Mouse (Mus musculus): ENCODE data around the gene Lancl3.
"Not testable (repeated sequence)": the region's sequence is repeated elsewhere in the genome, so short reads cannot be mapped to it uniquely, and the experiment has no call there.

Gene Lancl3

GRCm38 (mm10) chrX:9257831-9258230, 58.1 kb downstream of the Lancl3 start:
- DNase-seq (ENCODE audit: low read depth, low spot score), result no peak

- DNase-seq (ENCODE audit: low read depth, low spot score), result no peak
Observed at GRCm38 (mm10) chrX:9259267-9259666, 59.6 kb downstream of the Lancl3 start.

- no peak for DNase-seq (ENCODE audit: low read depth, low spot score)
Observed at GRCm38 (mm10) chrX:9271112-9271511, 71.4 kb downstream of the Lancl3 start.

DNA sequence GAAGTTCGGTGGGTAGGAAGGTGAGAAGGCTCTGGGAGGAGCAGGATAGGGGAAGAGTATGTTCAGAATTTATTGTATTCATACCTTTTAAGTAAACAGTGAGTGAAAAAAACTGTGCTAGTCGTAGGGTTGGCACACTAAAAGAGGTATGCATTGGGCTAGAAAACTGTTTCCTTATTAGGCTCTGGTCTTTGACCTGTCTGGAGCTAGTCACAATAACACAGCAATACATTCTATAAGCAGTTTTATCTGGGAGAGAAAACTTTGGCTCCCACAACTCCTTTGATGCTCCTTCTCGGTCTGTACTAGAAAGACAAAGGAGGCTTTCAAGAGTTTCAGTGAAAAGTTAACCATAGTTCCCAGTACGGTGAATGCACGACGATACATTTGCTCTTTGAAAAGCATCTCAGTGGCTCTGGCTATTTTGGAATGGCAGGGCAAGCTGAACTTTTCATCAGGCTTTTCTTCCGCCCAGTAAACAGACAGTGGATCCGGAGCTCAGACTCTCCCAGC, 72.3 kb downstream of the Lancl3 start:
- no peak for DNase-seq (ENCODE audit: low read depth, low spot score)

DNA sequence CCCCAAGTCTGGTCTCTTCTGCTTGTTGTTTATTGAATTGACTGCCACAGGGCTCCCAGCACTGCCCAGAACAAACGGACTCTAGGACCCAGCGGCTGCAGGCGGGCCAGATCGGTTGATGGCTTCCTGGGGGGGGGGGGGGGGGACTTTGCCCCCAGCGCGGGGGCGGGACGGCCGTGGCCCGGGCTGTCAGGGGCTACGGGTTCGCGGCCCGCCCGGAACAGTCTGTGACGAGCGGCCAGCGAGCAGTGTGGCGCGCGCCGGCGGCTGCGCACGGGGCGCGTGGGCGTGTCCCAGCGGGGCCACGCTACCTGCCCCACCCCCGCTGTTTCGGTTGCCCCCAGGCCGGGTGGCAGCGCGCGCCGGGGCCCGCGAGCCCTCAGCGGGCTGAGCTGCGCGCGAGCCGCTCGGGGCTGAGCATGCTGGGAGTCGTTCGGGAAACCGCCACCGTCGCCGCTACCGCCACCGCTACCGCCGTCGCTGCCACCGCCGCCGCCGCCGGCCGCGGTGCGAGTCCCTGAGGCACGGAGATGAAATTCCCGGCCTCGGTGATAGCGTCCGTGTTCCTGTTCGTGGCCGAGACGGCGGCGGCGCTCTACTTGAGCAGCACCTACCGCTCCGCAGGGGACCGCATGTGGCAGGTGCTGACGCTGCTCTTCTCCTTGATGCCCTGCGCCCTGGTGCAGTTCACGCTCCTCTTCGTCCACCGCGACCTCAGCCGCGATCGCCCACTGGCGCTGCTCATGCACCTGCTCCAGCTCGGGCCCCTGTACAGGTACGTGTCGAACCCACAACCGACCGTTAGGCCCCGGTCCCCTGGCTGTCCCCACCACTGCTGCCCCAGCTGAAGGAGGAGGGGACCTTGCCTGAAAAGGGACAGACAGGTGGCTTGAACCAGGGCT, 73.0 kb downstream of the Lancl3 start, which contains the start of gene Xk:
TSS of gene Xk (plus strand) at position 297 of the 902 bp plus-strand sequence.
- DNase-seq (ENCODE audit: low read depth, low spot score), result peak; percentile 45

DNA sequence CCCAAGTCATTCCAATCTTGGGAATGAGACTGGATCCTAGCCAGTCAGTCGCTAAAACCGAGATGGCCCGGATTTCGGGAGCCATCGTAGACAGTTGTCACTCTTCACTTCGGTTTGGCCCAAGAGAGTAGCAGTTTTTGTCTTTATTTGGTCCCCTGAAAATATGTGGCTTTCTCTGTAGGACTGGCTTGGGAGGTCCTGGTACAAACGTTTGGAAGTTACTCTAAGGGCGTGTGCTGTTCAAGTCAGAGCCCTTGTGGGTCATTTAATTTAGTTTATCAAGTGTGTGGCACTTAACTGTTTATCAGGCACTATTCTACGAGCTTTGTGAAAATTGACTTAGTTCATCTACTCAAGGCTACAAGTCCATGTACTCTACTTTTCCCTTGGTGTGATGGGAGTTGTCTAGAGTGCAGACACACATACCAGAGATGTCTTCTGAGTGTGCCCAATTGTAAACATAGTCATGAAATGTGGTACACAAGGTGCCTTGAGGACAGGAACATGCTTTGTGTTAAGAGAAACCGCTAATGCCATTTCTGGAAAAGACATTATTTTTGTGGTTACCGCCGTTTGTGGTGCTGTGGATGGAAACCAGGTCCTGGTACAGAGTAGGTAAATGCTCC, 73.8 kb downstream of the Lancl3 start:
- no peak for DNase-seq (ENCODE audit: low read depth, low spot score)

DNA sequence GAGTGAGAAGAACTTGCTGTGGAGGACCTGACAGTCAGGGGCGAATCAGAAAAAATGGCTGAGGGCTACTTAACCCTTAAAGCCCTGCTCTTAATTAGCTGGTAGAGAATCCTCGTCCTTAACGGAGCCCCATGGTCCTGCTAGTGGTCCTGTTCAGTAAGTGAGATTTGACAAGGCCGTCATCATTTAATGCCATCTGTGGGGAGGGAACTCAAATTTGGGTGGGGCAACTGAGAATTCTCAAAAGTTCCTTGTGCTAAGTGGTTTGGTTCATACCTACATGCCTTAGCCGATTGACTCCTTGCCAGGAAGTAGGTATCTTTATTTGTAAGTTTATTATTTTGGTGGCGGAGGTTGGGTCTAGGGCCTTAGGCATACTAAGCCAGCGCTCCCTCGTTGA, 74.6 kb downstream of the Lancl3 start:
- no peak for DNase-seq (ENCODE audit: low read depth, low spot score)

GRCm38 (mm10) chrX:9283464-9283863, 83.8 kb downstream of the Lancl3 start, which contains the start of gene H2al1m:
TSS of gene H2al1m (plus strand) at chrX:9283764.
- not testable (repeated sequence) for DNase-seq (ENCODE audit: low read depth, low spot score)

DNA sequence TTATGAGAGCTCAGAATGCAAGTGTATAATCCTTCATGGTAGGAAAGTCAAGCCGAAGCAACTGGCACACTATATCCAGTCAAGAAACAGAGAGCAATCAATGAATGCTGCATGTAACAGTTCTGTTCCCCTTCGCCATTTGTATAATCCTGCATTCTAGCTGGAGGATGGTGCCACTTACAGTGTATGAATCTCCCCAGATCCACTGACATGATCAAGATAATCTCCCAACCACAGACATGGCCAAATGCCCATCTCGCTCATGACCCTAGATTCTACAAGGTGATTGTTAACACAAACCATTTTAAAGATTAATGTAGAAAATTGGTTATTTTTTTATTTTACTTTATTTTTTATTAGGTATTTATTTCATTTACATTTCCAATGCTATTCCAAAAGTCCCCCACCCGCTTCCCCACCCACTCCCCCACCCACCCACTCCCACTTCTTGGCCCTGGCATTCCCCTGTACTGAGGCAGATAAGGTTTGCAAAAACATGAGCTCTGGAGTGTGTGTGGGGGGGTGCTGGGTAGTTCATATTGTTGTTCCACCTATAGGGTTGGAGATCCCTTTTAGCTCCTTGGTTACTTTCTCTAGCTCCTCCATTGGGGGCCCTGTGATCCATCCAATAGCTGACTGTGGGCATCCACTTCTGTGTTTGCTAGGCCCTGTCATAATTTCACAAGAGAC, 93.6 kb downstream of the Lancl3 start:
- DNase-seq (ENCODE audit: low read depth, low spot score), result not testable (repeated sequence)

DNA sequence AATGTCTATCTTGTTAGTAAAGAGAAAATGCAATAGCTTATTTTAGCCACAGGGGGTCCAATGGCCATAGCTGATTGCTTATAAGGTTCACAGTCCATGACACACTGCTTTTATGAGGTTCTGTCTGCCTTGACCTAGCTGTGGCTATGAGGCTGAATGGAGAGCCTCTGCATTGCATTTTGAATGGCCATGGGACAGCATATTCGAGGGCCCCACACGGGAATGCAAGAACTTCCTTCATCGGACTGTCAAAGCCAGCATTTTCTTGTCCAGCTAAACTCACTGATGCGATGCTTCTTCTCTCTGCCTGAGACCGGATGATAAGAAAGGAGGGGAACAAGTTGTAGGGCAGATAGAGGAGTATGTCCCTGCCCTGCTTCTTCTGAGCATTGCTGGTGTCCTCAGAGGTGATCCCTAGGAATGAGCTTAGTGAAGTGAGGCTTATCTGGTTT, 98.7 kb downstream of the Lancl3 start:
- DNase-seq (ENCODE audit: low read depth, low spot score), result no peak

GRCm38 (mm10) chrX:9302791-9303190, 103.1 kb downstream of the Lancl3 start:
- DNase-seq (ENCODE audit: low read depth, low spot score), result no peak

GRCm38 (mm10) chrX:9303455-9303854, 103.8 kb downstream of the Lancl3 start:
- DNase-seq (ENCODE audit: low read depth, low spot score), result no peak

- not testable (repeated sequence) for DNase-seq (ENCODE audit: low read depth, low spot score)
Observed at GRCm38 (mm10) chrX:9316457-9316856, 116.8 kb downstream of the Lancl3 start.

Measured in telencephalon, adult 2 months (tissue).